Mouse (Mus musculus): Measurements from ENCODE around the gene Klk1b24. TPM values are rescaled to one million over a fixed set of nuclear protein-coding genes. Genes with fewer than 3 reads are reported as not detected.

Gene Klk1b24
- polyA plus RNA-seq, 1 experiment from 2014 or later = not detected

DNA sequence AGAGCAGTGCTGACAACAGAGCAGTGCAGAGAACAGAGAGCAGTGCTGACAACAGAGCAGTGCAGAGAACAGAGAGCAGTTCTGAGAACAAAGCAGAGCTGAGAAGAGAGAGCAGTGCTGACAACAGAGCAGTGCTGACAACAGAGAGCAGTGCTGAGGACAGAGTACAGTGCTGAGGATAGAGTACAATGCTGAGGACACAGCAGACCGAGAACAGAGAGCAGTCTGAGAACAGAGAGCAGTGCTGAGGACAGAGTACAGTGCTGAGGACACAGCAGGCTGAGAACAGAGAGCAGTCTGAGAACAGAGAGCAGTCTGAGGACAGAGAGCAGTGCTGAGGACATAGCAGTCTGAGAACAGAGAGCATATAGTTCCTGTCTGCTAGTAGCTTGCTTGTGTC, 52.7 kb downstream of the Klk1b24 start:
- H3K9me3 ChIP-seq (replicated peaks) = no peaks in the 10 kb centered on the region
- no peak overlapping the region for H3K4me3 ChIP-seq
- no peak overlapping the region for H3K27ac ChIP-seq
- DNase-seq (ENCODE audit: low spot score) = no peak
- H3K4me1 ChIP-seq = peaks cover 5% of the 10 kb centered on the region; the same call in 1 of the 2 replicates
- H3K27me3 ChIP-seq (ENCODE audit: low read depth, poor library complexity, severe bottlenecking) = no peaks in the 10 kb centered on the region
- no peaks in the 10 kb centered on the region for H3K36me3 ChIP-seq
- 52% methylated on average over 1 of the region's 1 CpGs for WGBS

DNA sequence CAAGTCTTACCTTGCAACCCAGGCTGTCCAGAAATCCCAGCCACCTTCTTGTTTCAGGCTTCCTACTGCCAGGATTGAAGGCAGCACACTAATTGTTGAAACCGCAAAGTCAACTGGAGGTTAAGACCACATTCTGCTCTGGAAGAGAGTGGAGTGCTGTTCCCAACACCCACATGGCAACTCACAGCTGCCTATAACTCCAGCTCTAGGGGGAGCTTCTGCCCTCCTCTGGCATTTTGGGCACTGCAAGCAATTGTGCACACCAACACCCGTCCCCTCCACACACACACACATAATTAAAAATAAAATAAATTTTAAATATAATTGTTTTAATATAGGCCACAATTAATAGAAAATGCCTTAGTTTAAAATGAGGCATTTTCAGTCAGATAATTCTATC, 53.1 kb downstream of the Klk1b24 start:
- no peaks in the 10 kb centered on the region for H3K9me3 ChIP-seq (replicated peaks)
- no peaks in the 10 kb centered on the region for H3K36me3 ChIP-seq
- H3K4me1 ChIP-seq = peaks cover 5% of the 10 kb centered on the region; the same call in 1 of the 2 replicates
- H3K27me3 ChIP-seq (ENCODE audit: low read depth, poor library complexity, severe bottlenecking) = no peaks in the 10 kb centered on the region
- DNase-seq (ENCODE audit: low spot score) = no peak
- no peak overlapping the region for H3K27ac ChIP-seq
- 68% methylated on average over 2 of the region's 2 CpGs for WGBS
- no peak overlapping the region for H3K4me3 ChIP-seq

Other genes with a start within 250 kb of the Klk1b24 start
- not detected in 2 replicates for gene Klk1b8, start 237.6 kb upstream of the Klk1b24 start, polyA plus RNA-seq (2016; fragmentation: Nextera tagmentation; extraction: Ambion mirVana)
- gene Klk1b1, start 221.5 kb upstream of the Klk1b24 start, polyA plus RNA-seq (2016; fragmentation: Nextera tagmentation; extraction: Ambion mirVana) = not detected in 2 replicates
- gene Klk1b9, start 212.2 kb upstream of the Klk1b24 start, polyA plus RNA-seq (2016; fragmentation: Nextera tagmentation; extraction: Ambion mirVana) = not detected in 2 replicates
- not detected in 2 replicates for gene Klk1b11, start 192.4 kb upstream of the Klk1b24 start, polyA plus RNA-seq (2016; fragmentation: Nextera tagmentation; extraction: Ambion mirVana)
- not detected in 2 replicates for gene Klk1b26, start 176.1 kb upstream of the Klk1b24 start, polyA plus RNA-seq (2016; fragmentation: Nextera tagmentation; extraction: Ambion mirVana)
- not detected in 2 replicates for gene Klk1b27, start 135.9 kb upstream of the Klk1b24 start, polyA plus RNA-seq (2016; fragmentation: Nextera tagmentation; extraction: Ambion mirVana)
- not detected in 2 replicates for gene Klk1b21, start 85.9 kb upstream of the Klk1b24 start, polyA plus RNA-seq (2016; fragmentation: Nextera tagmentation; extraction: Ambion mirVana)
- gene Klk1b22, start 75.6 kb upstream of the Klk1b24 start, polyA plus RNA-seq (2016; fragmentation: Nextera tagmentation; extraction: Ambion mirVana) = not detected in 2 replicates
- gene Klk1b16, start 51.5 kb upstream of the Klk1b24 start, polyA plus RNA-seq (2016; fragmentation: Nextera tagmentation; extraction: Ambion mirVana) = not detected in 2 replicates
- gene Klk1b3, start 10.0 kb downstream of the Klk1b24 start, polyA plus RNA-seq (2016; fragmentation: Nextera tagmentation; extraction: Ambion mirVana) = not detected in 2 replicates
- not detected in 2 replicates for gene Klk1b4, start 19.2 kb downstream of the Klk1b24 start, polyA plus RNA-seq (2016; fragmentation: Nextera tagmentation; extraction: Ambion mirVana)
- gene Klk1b5, start 27.7 kb downstream of the Klk1b24 start, polyA plus RNA-seq (2016; fragmentation: Nextera tagmentation; extraction: Ambion mirVana) = not detected in 2 replicates
- gene Klk1, start 37.1 kb downstream of the Klk1b24 start, polyA plus RNA-seq (2016; fragmentation: Nextera tagmentation; extraction: Ambion mirVana) = not detected in 2 replicates
- gene Gm36864, start 47.9 kb downstream of the Klk1b24 start, polyA plus RNA-seq (2016; fragmentation: Nextera tagmentation; extraction: Ambion mirVana) = not detected in 2 replicates
- gene 1700028J19Rik, start 58.5 kb downstream of the Klk1b24 start, polyA plus RNA-seq (2016; fragmentation: Nextera tagmentation; extraction: Ambion mirVana) = 0.88 and 1.1 TPM in 2 replicates
- gene 2410002F23Rik, start 58.5 kb downstream of the Klk1b24 start, polyA plus RNA-seq (2016; fragmentation: Nextera tagmentation; extraction: Ambion mirVana) = 179 and 220 TPM in 2 replicates
- 0.15 and 0.18 TPM in 2 replicates for gene Acp4, start 69.1 kb downstream of the Klk1b24 start, polyA plus RNA-seq (2016; fragmentation: Nextera tagmentation; extraction: Ambion mirVana)
- gene Gm15517, start 73.2 kb downstream of the Klk1b24 start, polyA plus RNA-seq (2016; fragmentation: Nextera tagmentation; extraction: Ambion mirVana) = not detected in 2 replicates
- 1.1 and 1.7 TPM in 2 replicates for gene Clec11a, start 118.7 kb downstream of the Klk1b24 start, polyA plus RNA-seq (2016; fragmentation: Nextera tagmentation; extraction: Ambion mirVana)
- 0.31 and 0.40 TPM in 2 replicates for gene Shank1, start 122.0 kb downstream of the Klk1b24 start, polyA plus RNA-seq (2016; fragmentation: Nextera tagmentation; extraction: Ambion mirVana)
- gene Syt3, start 195.9 kb downstream of the Klk1b24 start, polyA plus RNA-seq (2016; fragmentation: Nextera tagmentation; extraction: Ambion mirVana) = 1.1 and 1.9 TPM in 2 replicates
- gene 1700008O03Rik, start 197.6 kb downstream of the Klk1b24 start, polyA plus RNA-seq (2016; fragmentation: Nextera tagmentation; extraction: Ambion mirVana) = 0.50 and 0.68 TPM in 2 replicates
- 0.06 and 0.21 TPM in 2 replicates for gene Lrrc4b, start 240.8 kb downstream of the Klk1b24 start, polyA plus RNA-seq (2016; fragmentation: Nextera tagmentation; extraction: Ambion mirVana)